Mouse (Mus musculus): ENCODE data around the gene Mettl6.

- TF ChIP-seq CTCF (IDR thresholded peaks at IDR 0.05; ENCODE audit: insufficient read depth, low read length) (no peak), POLR2A (IDR thresholded peaks at IDR 0.05; ENCODE audit: borderline replicate concordance, extremely low read depth, low read depth, low read length) (no peak)
Observed at GRCm38 (mm10) chr14:31454849-31455566, 39.8 kb downstream of the Mettl6 start.
